Mouse (Mus musculus) lung, postnatal 0 days (tissue): ENCODE data around the gene Cox5b.

Experiments used
- CTCF ChIP-seq: IDR thresholded peaks from 2 replicates; pipeline ENCODE4 v1.5.1; 2016; ENCODE audit warnings: antibody characterized with exemption, mild to moderate bottlenecking
- EP300 ChIP-seq: IDR thresholded peaks from 2 replicates; pipeline ENCODE4 v1.6.1; 2016; ENCODE audit warnings: antibody characterized with exemption, mild to moderate bottlenecking, control low read depth

DNA sequence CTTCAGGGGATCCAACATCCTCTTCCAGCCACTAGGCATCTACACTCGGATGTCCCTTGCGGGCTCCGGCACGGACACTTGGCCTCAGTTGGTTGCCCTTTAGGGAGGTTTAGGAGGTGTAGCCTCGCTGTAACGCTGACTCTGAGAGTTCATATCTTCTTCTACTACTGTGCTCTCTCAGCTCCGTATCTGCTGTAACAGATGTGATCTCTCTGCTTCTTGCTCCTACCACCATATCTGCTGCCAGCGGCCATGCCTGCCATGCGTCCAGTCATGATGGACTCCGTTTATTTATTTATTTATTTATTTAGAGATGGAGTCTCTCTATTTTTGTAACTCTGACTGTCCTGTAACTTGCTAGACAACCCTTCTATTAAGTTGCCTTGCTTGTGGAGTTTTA, 20.0 kb upstream of the Cox5b start:
- TF ChIP-seq CTCF (no peak), EP300 (no peak)
